Mouse (Mus musculus): Measurements from ENCODE around the gene 1700019N19Rik.

1700019N19Rik gene

GRCm38 (mm10) chr19:58794284-58794683 is at the start of gene 1700019N19Rik:
Gene 1700019N19Rik (minus strand): TSS chr19:58794461.
- no peak for DNase-seq (ENCODE audit: low spot score in 2 of 2)

GRCm38 (mm10) chr19:58843606-58844005 is 49.3 kb upstream of the 1700019N19Rik start:
- DNase-seq (ENCODE audit: low spot score in 2 of 2): no peak

- DNase-seq (ENCODE audit: low spot score in 2 of 2): no peak
Measured at GRCm38 (mm10) chr19:58840721-58841271, 46.5 kb upstream of the 1700019N19Rik start.

GRCm38 (mm10) chr19:58839806-58840205 is 45.5 kb upstream of the 1700019N19Rik start:
- DNase-seq (ENCODE audit: low spot score in 2 of 2): no peak

- no peak for DNase-seq (ENCODE audit: low spot score in 2 of 2)
Measured at GRCm38 (mm10) chr19:58839345-58839744, 45.1 kb upstream of the 1700019N19Rik start.

- no peak for DNase-seq (ENCODE audit: low spot score in 2 of 2)
Measured at GRCm38 (mm10) chr19:58838706-58839105, 44.4 kb upstream of the 1700019N19Rik start.

GRCm38 (mm10) chr19:58833639-58834180 is 39.4 kb upstream of the 1700019N19Rik start:
- DNase-seq (ENCODE audit: low spot score in 2 of 2): no peak

- DNase-seq (ENCODE audit: low spot score in 2 of 2): no peak
Measured at GRCm38 (mm10) chr19:58832988-58833387, 38.7 kb upstream of the 1700019N19Rik start.

GRCm38 (mm10) chr19:58831280-58831922 is 37.1 kb upstream of the 1700019N19Rik start:
- no peak for DNase-seq (ENCODE audit: low spot score in 2 of 2)

- no peak for DNase-seq (ENCODE audit: low spot score in 2 of 2)
Measured at GRCm38 (mm10) chr19:58830182-58830581, 35.9 kb upstream of the 1700019N19Rik start.

- DNase-seq (ENCODE audit: low spot score in 2 of 2): no peak
Measured at GRCm38 (mm10) chr19:58829575-58829974, 35.3 kb upstream of the 1700019N19Rik start.

- DNase-seq (ENCODE audit: low spot score in 2 of 2): no peak
Measured at GRCm38 (mm10) chr19:58827656-58828055, 33.4 kb upstream of the 1700019N19Rik start.

- no peak for DNase-seq (ENCODE audit: low spot score in 2 of 2)
Measured at GRCm38 (mm10) chr19:58824316-58824715, 30.1 kb upstream of the 1700019N19Rik start.

GRCm38 (mm10) chr19:58823301-58823700 is 29.0 kb upstream of the 1700019N19Rik start:
- no peak for DNase-seq (ENCODE audit: low spot score in 2 of 2)

GRCm38 (mm10) chr19:58822454-58823200 is 28.4 kb upstream of the 1700019N19Rik start:
- DNase-seq (ENCODE audit: low spot score in 2 of 2): no peak

- no peak for DNase-seq (ENCODE audit: low spot score in 2 of 2)
Measured at GRCm38 (mm10) chr19:58818571-58819415, 24.5 kb upstream of the 1700019N19Rik start.

- no peak for DNase-seq (ENCODE audit: low spot score in 2 of 2)
Measured at GRCm38 (mm10) chr19:58817398-58817797, 23.1 kb upstream of the 1700019N19Rik start.

- no peak for DNase-seq (ENCODE audit: low spot score in 2 of 2)
Measured at GRCm38 (mm10) chr19:58816453-58817041, 22.3 kb upstream of the 1700019N19Rik start.

- DNase-seq (ENCODE audit: low spot score in 2 of 2): no peak
Measured at GRCm38 (mm10) chr19:58815179-58815922, 21.1 kb upstream of the 1700019N19Rik start.

- DNase-seq (ENCODE audit: low spot score in 2 of 2): no peak
Measured at GRCm38 (mm10) chr19:58810536-58810935, 16.3 kb upstream of the 1700019N19Rik start.

GRCm38 (mm10) chr19:58808864-58809263 is 14.6 kb upstream of the 1700019N19Rik start:
- DNase-seq (ENCODE audit: low spot score in 2 of 2): no peak

Data from spleen, postnatal 10 days (tissue).